In the genomic region with DNA sequence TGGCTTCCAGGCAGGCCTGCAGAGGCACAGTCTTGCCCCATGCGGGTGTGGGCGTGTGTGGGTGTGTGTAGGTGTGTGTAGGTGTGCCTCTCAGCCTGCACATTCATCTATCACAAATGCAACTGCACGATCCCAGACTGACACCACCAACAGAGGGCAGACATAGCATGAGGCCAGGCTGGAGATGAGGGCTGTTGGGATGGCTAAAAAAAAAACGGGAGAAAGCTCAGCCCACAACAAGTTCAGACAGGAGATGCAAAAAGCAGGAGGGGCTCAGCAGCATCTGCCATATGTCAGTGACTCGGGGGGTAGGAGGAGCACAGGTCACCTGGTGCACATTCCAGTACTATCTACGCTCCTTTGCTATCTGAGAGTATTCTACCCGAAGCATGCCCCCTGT, we compare ENCODE assay signal across 14 mouse cellular contexts. TPM values are rescaled to one million over a fixed set of nuclear protein-coding genes. Genes with fewer than 3 reads are reported as not detected.
A peak's percentile ranks its signal among the peaks of the same experiment; 100 is the strongest.
DNase-seq lines count a peak whose midpoint lies in the region; ATAC-seq and TF ChIP-seq lines count a peak whose summit lies in the region.
"Had no signal": no experiment of that assay in that cellular context is flagged by ENCODE, and none has a peak within 500 bp of the region (broad histone marks: within the 10 kb centered on the region; RNA-seq: fewer than 3 reads in every experiment).

No protein-coding gene starts in this region.

- peak; percentile 45; the same call in 1 of the 2 replicates for TF ChIP-seq CTCF in liver, postnatal 0 days (IDR thresholded peaks at IDR 0.05; ENCODE audit: low read depth)
- TF ChIP-seq CTCF in embryonic fibroblast, embryonic 13.5 days (IDR thresholded peaks at IDR 0.05; ENCODE audit: borderline replicate concordance, insufficient read depth, low read length) = peak; percentile 42; the same call in 1 of the 2 replicates

- 31% methylated on average over 7 of the region's 7 CpGs for WGBS in heart, embryonic 15.5 days
- 58% methylated on average over 7 of the region's 7 CpGs for WGBS in liver, postnatal 0 days (ENCODE audit: insufficient replicate concordance)
- 49% methylated on average over 7 of the region's 7 CpGs for WGBS in liver, embryonic 11.5 days

- H3K4me3 ChIP-seq in heart, embryonic 15.5 days = 0 out of 2 replicates have a peak overlapping the region, but pooled peaks have one; percentile 7
- H3K4me3 ChIP-seq in liver, postnatal 0 days (ENCODE audit: low read depth, low read length) = no peak overlapping the region
- no peak overlapping the region for H3K4me3 ChIP-seq in liver, embryonic 11.5 days (ENCODE audit: low read depth, low read length)
- H3K4me3 ChIP-seq in ES-E14 (ENCODE audit: insufficient read depth in 1 of 2, low read depth in 1 of 2, low read length in 2 of 2, poor library complexity in 1 of 2, severe bottlenecking in 1 of 2) = no peak overlapping the region
- H3K4me3 ChIP-seq in embryonic fibroblast, embryonic 13.5 days (ENCODE audit: insufficient read depth, low read length) = no peak overlapping the region
- H3K4me3 ChIP-seq: embryonic facial prominence, embryonic 15.5 days had no signal

- H3K27me3 ChIP-seq in heart, embryonic 15.5 days = no peaks in the 10 kb centered on the region
- no peaks in the 10 kb centered on the region for H3K27me3 ChIP-seq in liver, postnatal 0 days (ENCODE audit: insufficient read depth, low read length)
- H3K27me3 ChIP-seq in liver, embryonic 11.5 days (replicated peaks; ENCODE audit: control insufficient read depth, insufficient read depth, low read length) = no peaks in the 10 kb centered on the region
- H3K27me3 ChIP-seq: embryonic facial prominence, embryonic 15.5 days had no signal

- no peak overlapping the region for H3K9ac ChIP-seq in heart, embryonic 15.5 days
- H3K9ac ChIP-seq in liver, postnatal 0 days (replicated peaks) = no peak overlapping the region
- no peak overlapping the region for H3K9ac ChIP-seq in liver, embryonic 11.5 days (ENCODE audit: low read depth, low read length)
- H3K9ac ChIP-seq in ES-E14 (ENCODE audit: insufficient read depth, low read depth, low read length, poor library complexity, severe bottlenecking) = no peak overlapping the region
- H3K9ac ChIP-seq: embryonic facial prominence, embryonic 15.5 days had no signal

- no peak for TF ChIP-seq POLR2A in embryonic fibroblast, embryonic 13.5 days (IDR thresholded peaks at IDR 0.05; ENCODE audit: low read depth, low read length)

- in situ Hi-C loops in ES-E14 (cut with MboI; ENCODE audit: low sequenced_read_pairs in 2 of 2, unreplicated experiment in 2 of 2) = no loop called here

- H3K36me3 ChIP-seq in heart, embryonic 15.5 days = no peaks in the 10 kb centered on the region
- no peaks in the 10 kb centered on the region for H3K36me3 ChIP-seq in liver, postnatal 0 days (replicated peaks; ENCODE audit: insufficient read depth, low read length)
- no peaks in the 10 kb centered on the region for H3K36me3 ChIP-seq in liver, embryonic 11.5 days (ENCODE audit: control insufficient read depth, insufficient read depth, low read length)
- H3K36me3 ChIP-seq in ES-E14 (ENCODE audit: control insufficient read depth, insufficient read depth, low read length, poor library complexity, severe bottlenecking) = no peaks in the 10 kb centered on the region
- H3K36me3 ChIP-seq: embryonic facial prominence, embryonic 15.5 days had no signal

- DNase-seq in heart, adult 8-10 months (ENCODE audit: low spot score) = no peak
- no peak for DNase-seq in liver, postnatal 0 days
- DNase-seq in liver, embryonic 11.5 days (ENCODE audit: low spot score) = no peak
- no peak for DNase-seq in ES-E14 (ENCODE audit: low read depth, low spot score)
- DNase-seq in testis, postnatal 10 days (ENCODE audit: low spot score) = no peak
- DNase-seq: cerebellum, postnatal 14 days; kidney, adult 9 months; layer of hippocampus, adult 9-11 months; lung, postnatal 4 days; right cerebral cortex, postnatal 4 days had no signal

- no peak for TF ChIP-seq EP300 in liver, postnatal 0 days (IDR thresholded peaks at IDR 0.05; ENCODE audit: low read depth)

- H3K4me2 ChIP-seq in heart, embryonic 15.5 days = peak overlapping the region; percentile 33
- H3K4me2 ChIP-seq in liver, postnatal 0 days (ENCODE audit: low read depth, low read length) = no peak overlapping the region
- H3K4me2 ChIP-seq in liver, embryonic 11.5 days = no peak overlapping the region
- H3K4me2 ChIP-seq: embryonic facial prominence, embryonic 15.5 days had no signal

- ATAC-seq in heart, embryonic 15.5 days (replicated peaks; ENCODE audit: insufficient number of reproducible peaks, insufficient read depth, low FRiP score, low read depth) = peak; percentile 69
- no peak for ATAC-seq in liver, postnatal 0 days
- ATAC-seq in liver, embryonic 11.5 days (replicated peaks; ENCODE audit: low FRiP score) = no peak
- ATAC-seq: forebrain, embryonic 16.5 days had no signal

- H3K9me3 ChIP-seq in heart, embryonic 15.5 days (replicated peaks) = no peaks in the 10 kb centered on the region
- no peaks in the 10 kb centered on the region for H3K9me3 ChIP-seq in liver, postnatal 0 days (ENCODE audit: low read length)
- no peaks in the 10 kb centered on the region for H3K9me3 ChIP-seq in liver, embryonic 11.5 days (ENCODE audit: control insufficient read depth, low read length)
- H3K9me3 ChIP-seq in ES-E14 (ENCODE audit: control insufficient read depth, insufficient read depth, low read depth, low read length) = no peaks in the 10 kb centered on the region
- H3K9me3 ChIP-seq: embryonic facial prominence, embryonic 15.5 days had no signal

- peak overlapping the region; percentile 57 for H3K27ac ChIP-seq in heart, embryonic 15.5 days
- no peak overlapping the region for H3K27ac ChIP-seq in liver, postnatal 0 days (ENCODE audit: low read depth)
- no peak overlapping the region for H3K27ac ChIP-seq in liver, embryonic 11.5 days (ENCODE audit: low read depth, low read length)
- H3K27ac ChIP-seq in ES-E14 (ENCODE audit: insufficient read depth, low read depth, low read length, poor library complexity, severe bottlenecking) = no peak overlapping the region
- H3K27ac ChIP-seq in embryonic fibroblast, embryonic 13.5 days (ENCODE audit: insufficient read depth, low read length) = no peak overlapping the region
- H3K27ac ChIP-seq: embryonic facial prominence, embryonic 15.5 days had no signal

- peaks cover 40% of the 10 kb centered on the region for H3K4me1 ChIP-seq in heart, embryonic 15.5 days (replicated peaks)
- H3K4me1 ChIP-seq in liver, postnatal 0 days (ENCODE audit: insufficient read depth) = no peaks in the 10 kb centered on the region
- H3K4me1 ChIP-seq in liver, embryonic 11.5 days (replicated peaks; ENCODE audit: control insufficient read depth, insufficient read depth, low read length) = no peaks in the 10 kb centered on the region
- H3K4me1 ChIP-seq in ES-E14 (ENCODE audit: control insufficient read depth in 2 of 2, insufficient read depth in 2 of 2, low read length in 2 of 2, poor library complexity in 1 of 2) = no peaks in the 10 kb centered on the region
- no peaks in the 10 kb centered on the region for H3K4me1 ChIP-seq in embryonic fibroblast, embryonic 13.5 days (ENCODE audit: control insufficient read depth, insufficient read depth, low read length)
- H3K4me1 ChIP-seq: embryonic facial prominence, embryonic 15.5 days had no signal

TF ChIP-seq in ES-E14, 5 proteins besides CTCF, POLR2A, EP300 and RAD21:
- no peak for TF ChIP-seq MAFK (IDR thresholded peaks at IDR 0.05; ENCODE audit: insufficient read depth, low read depth, low read length)
- TF ChIP-seq ZNF384 (IDR thresholded peaks at IDR 0.05; ENCODE audit: low read depth, low read length) = peak; percentile 59; the same call in 1 of the 2 replicates
- no peak for TF ChIP-seq CHD2 (IDR thresholded peaks at IDR 0.05; ENCODE audit: low read depth, low read length)
- no peak for TF ChIP-seq ZC3H11A (IDR thresholded peaks at IDR 0.05; ENCODE audit: borderline replicate concordance, low read depth, low read length)
- TF ChIP-seq HCFC1 (IDR thresholded peaks at IDR 0.05; ENCODE audit: borderline replicate concordance, insufficient read depth, low read length) = no peak
TF ChIP-seq in ES-E14: peak in this region for 1.

RNA-seq across cellular contexts. Expression of a gene that starts 16.8 kb away (rescaled TPM):
- 11.0 and 16.0 TPM in 2 replicates for polyA plus RNA-seq in heart, embryonic 15.5 days (2015; fragmentation: Nextera tagmentation; extraction: Ambion mirVana)
- 1 to 10 TPM; 1.4 to 2.6 (median 1.5) TPM for total RNA-seq in heart, adult 8-10 months (2022)
- 7.7 and 8.0 TPM in 2 replicates for polyA plus RNA-seq in liver, postnatal 0 days (2015; fragmentation: Nextera tagmentation; extraction: Ambion mirVana)
- 3.7 and 4.1 TPM in 2 replicates for polyA plus RNA-seq in liver, embryonic 11.5 days (2014; fragmentation: Nextera tagmentation; extraction: Ambion mirVana)
- 0.76 and 1.2 TPM in 2 replicates for total RNA-seq in ES-E14 (2012; rRNA removed)
- 11.6 and 15.7 TPM in 2 replicates for polyA plus RNA-seq in embryonic fibroblast, embryonic 13.5 days (2011; ENCODE audit: insufficient read length, low read depth, missing spikeins)

RNA-seq across cellular contexts. Expression of a gene that starts 51.2 kb away (rescaled TPM):
- 2.4 and 4.8 TPM in 2 replicates for polyA plus RNA-seq in heart, embryonic 15.5 days (2015; fragmentation: Nextera tagmentation; extraction: Ambion mirVana)
- 1 to 10 TPM in 3 of 4 experiments, under 1 TPM in 1; 0.95 to 1.4 (median 1.1) TPM for total RNA-seq in heart, adult 8-10 months (2022)
- polyA plus RNA-seq in liver, postnatal 0 days (2015; fragmentation: Nextera tagmentation; extraction: Ambion mirVana) = 3.9 and 4.4 TPM in 2 replicates
- 3.9 and 4.7 TPM in 2 replicates for polyA plus RNA-seq in liver, embryonic 11.5 days (2014; fragmentation: Nextera tagmentation; extraction: Ambion mirVana)
- total RNA-seq in ES-E14 (2012; rRNA removed) = 4.2 and 4.5 TPM in 2 replicates
- polyA plus RNA-seq in embryonic fibroblast, embryonic 13.5 days (2011; ENCODE audit: insufficient read length, low read depth, missing spikeins) = 14.6 and 16.2 TPM in 2 replicates
